Mouse (Mus musculus): ENCODE results near the gene Kirrel. TPM values are rescaled to one million over a fixed set of nuclear protein-coding genes. Genes with fewer than 3 reads are reported as not detected.

The Kirrel gene
- polyA plus RNA-seq, 1 experiment from 2014 or later, result 2.7 TPM

DNA sequence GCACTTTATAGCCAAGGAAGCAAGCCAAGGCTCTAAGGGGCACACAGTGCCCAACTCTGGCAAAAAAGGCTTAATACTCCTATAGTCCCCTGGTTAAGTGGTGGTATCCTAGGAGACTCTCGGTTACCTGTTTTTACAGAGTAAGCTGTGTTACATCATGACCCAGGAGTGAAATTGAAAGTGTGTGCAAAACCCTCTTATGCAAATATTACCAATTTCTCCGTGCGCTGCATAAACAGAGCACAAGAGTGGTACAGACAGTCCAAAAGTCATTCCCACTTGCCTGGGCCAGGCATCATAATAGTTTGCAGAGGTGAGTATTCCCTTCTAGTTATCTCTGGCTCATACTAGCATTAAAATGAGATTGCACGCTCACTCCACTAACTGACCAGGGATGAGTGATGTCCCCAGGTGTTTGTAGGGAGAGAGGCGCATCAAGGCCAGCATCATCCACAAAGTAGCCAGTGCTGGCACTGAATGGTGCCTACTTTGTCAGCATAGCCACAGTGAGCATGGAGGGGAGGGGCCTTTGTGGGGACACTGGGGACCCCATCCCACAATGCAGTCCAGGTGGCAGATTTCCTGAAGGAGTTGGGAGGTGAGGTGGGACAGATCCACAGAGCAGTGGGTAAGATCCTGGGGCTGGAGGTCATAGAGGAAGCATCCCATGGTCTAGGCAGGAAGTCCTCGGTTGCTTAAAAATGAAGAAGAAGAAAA, 10.3 kb downstream of the Kirrel start:
- no peaks in the 10 kb centered on the region for H3K9me3 ChIP-seq (replicated peaks)
- no peak for ATAC-seq
- no peaks in the 10 kb centered on the region for H3K36me3 ChIP-seq
- WGBS (ENCODE audit: insufficient replicate concordance), result 77% methylated on average over 6 of the region's 6 CpGs
- no peak overlapping the region for H3K4me2 ChIP-seq
- no peak overlapping the region for H3K9ac ChIP-seq
- H3K27ac ChIP-seq, result no peak overlapping the region
- no peaks in the 10 kb centered on the region for H3K27me3 ChIP-seq (replicated peaks)
- H3K4me1 ChIP-seq, result peaks cover 13% of the 10 kb centered on the region
- no peak overlapping the region for H3K4me3 ChIP-seq

DNA sequence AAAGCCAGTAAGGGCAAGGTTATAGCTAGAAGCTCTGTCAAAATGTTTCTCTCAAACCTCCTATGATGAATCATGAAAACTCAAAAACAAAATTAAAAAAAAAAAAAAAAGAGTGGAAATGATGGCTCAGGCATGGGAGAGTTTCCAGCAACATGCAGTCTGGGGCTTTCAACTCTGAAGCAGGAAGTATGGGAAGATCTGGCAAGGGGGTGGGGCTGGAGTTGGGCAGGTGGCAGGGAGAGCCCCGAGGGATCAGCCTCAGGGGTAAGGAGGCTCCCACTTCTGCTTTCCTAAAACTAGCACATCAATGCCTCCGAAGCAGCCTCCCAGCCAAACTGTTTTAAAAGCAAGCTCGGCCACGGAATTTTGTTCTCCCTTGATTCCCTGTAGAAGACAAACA, 11.4 kb downstream of the Kirrel start:
- H3K4me3 ChIP-seq, result no peak overlapping the region
- H3K4me2 ChIP-seq, result no peak overlapping the region
- H3K4me1 ChIP-seq, result peaks cover 2% of the 10 kb centered on the region
- no peak overlapping the region for H3K9ac ChIP-seq
- no peak overlapping the region for H3K27ac ChIP-seq
- no peak for ATAC-seq
- no peaks in the 10 kb centered on the region for H3K9me3 ChIP-seq (replicated peaks)
- no peaks in the 10 kb centered on the region for H3K27me3 ChIP-seq (replicated peaks)
- H3K36me3 ChIP-seq, result no peaks in the 10 kb centered on the region
- 31% methylated on average over 4 of the region's 4 CpGs for WGBS (ENCODE audit: insufficient replicate concordance)

DNA sequence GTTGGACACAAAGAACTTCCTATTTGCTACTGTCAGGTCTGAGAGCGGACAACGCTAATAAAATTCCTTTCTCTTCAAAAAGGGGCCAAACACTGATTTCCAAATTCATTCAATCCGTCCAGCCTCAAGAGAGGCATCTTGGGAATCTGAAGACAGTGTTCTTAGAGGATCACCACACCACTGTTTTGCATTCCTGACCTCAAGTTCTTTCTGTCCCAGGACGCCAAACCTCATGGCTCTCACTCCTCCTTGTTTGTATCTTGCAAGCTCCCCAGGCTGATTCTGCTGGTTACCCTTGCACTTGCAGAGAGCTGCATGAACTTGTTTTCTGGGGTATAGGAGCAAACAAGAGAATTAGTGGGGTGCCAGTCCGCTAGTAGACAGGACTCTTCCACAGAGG, 12.2 kb downstream of the Kirrel start:
- no peaks in the 10 kb centered on the region for H3K9me3 ChIP-seq (replicated peaks)
- no peaks in the 10 kb centered on the region for H3K27me3 ChIP-seq (replicated peaks)
- H3K27ac ChIP-seq, result no peak overlapping the region
- peaks cover 5% of the 10 kb centered on the region; the same call in 1 of the 2 replicates for H3K4me1 ChIP-seq
- H3K9ac ChIP-seq, result no peak overlapping the region
- H3K36me3 ChIP-seq, result no peaks in the 10 kb centered on the region
- no peak overlapping the region for H3K4me2 ChIP-seq
- ATAC-seq, result no peak
- WGBS (ENCODE audit: insufficient replicate concordance), result 73% methylated on average over 5 of the region's 5 CpGs
- H3K4me3 ChIP-seq, result no peak overlapping the region

DNA sequence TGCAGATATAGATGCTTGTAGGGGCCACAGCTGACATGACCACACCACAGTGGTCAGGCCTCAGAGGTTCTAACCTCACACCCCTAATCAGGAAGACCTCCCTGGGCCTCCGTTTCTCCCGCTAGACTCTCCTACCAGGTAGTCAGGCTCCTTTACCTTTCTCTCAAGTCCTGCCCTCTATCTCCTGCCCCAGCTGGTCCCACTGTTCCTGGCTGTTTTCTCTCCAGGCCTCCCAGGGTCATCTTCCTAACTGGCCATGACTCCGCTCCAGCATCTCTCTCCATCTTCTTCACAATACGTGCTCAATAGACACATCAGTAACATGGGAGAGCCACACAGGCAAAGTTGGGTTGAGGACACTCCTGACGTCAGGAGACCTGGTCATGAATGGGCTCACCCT, 12.9 kb downstream of the Kirrel start:
- no peak overlapping the region for H3K9ac ChIP-seq
- no peak overlapping the region for H3K27ac ChIP-seq
- no peak for ATAC-seq
- peaks cover 5% of the 10 kb centered on the region; the same call in 1 of the 2 replicates for H3K4me1 ChIP-seq
- H3K4me2 ChIP-seq, result no peak overlapping the region
- H3K27me3 ChIP-seq (replicated peaks), result no peaks in the 10 kb centered on the region
- H3K9me3 ChIP-seq (replicated peaks), result no peaks in the 10 kb centered on the region
- H3K4me3 ChIP-seq, result no peak overlapping the region
- H3K36me3 ChIP-seq, result no peaks in the 10 kb centered on the region
- 64% methylated on average over 5 of the region's 5 CpGs for WGBS (ENCODE audit: insufficient replicate concordance)

DNA sequence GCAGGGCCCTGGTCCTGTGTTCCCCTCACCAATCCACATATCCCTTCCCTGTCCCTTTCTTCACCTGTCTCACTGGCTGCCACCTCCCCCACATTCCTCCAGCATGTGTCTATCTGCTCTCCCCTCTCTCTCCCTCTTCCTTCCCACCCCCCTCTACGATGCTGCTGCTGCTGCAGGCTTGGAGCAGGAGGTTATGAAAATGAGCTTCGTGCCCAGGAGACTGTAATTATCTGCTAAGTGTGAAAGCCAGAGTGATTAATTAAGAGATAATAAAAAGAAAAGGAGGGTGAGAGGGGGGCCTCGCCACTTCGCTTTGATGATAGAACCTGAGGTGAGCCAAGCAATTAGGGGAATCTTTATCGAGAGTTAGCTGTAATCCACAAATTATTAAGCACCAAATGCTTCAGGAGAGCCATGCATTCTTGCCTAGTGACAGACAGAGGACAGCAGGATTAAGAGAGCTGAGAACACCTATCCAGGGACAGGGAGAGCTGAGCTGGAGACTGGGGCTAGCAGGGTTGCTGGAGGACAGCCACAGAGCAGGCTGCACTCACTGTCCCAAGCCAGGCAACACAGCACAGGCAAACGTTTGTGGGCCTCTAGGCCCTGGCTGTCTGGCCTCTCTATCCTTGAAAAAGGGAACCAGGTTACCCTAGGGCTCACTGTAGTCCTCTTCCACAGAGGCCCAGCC, 13.6 kb downstream of the Kirrel start:
- 49% methylated on average over 6 of the region's 6 CpGs for WGBS (ENCODE audit: insufficient replicate concordance)
- Histone ChIP-seq H3K36me3 (no peaks in the 10 kb centered on the region), H3K9ac (no peak overlapping the region), H3K27me3 (replicated peaks) (no peaks in the 10 kb centered on the region), H3K9me3 (replicated peaks) (no peaks in the 10 kb centered on the region), H3K27ac (no peak overlapping the region), H3K4me3 (no peak overlapping the region), H3K4me1 (peaks cover 5% of the 10 kb centered on the region; the same call in 1 of the 2 replicates), H3K4me2 (no peak overlapping the region)
- ATAC-seq, result no peak

DNA sequence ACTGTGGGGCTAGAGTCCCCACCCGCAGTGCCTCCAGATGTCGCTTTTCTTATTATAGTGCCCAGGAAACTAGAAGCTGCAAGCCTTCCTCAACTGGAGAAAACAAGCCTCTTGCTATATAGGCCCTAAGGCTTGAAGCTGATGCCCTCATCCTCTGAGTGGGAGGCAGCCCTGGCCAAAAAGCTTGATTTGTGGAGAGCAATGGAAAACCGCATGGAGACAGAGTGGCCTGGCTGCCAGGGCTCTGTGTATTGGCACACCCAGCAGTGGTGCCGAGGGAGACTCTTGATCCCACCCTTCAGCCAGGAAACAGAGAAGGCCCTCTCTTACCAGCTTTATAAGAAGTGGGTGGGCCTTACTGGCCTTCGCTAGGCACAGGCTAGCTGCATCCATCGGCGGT, 15.4 kb downstream of the Kirrel start:
- no peak overlapping the region for H3K4me2 ChIP-seq
- 72% methylated on average over 7 of the region's 7 CpGs for WGBS (ENCODE audit: insufficient replicate concordance)
- H3K4me1 ChIP-seq, result peaks cover 5% of the 10 kb centered on the region; the same call in 1 of the 2 replicates
- no peak overlapping the region for H3K4me3 ChIP-seq
- ATAC-seq, result no peak
- no peak overlapping the region for H3K9ac ChIP-seq
- no peak overlapping the region for H3K27ac ChIP-seq
- H3K9me3 ChIP-seq (replicated peaks), result no peaks in the 10 kb centered on the region
- H3K36me3 ChIP-seq, result no peaks in the 10 kb centered on the region
- no peaks in the 10 kb centered on the region for H3K27me3 ChIP-seq (replicated peaks)

DNA sequence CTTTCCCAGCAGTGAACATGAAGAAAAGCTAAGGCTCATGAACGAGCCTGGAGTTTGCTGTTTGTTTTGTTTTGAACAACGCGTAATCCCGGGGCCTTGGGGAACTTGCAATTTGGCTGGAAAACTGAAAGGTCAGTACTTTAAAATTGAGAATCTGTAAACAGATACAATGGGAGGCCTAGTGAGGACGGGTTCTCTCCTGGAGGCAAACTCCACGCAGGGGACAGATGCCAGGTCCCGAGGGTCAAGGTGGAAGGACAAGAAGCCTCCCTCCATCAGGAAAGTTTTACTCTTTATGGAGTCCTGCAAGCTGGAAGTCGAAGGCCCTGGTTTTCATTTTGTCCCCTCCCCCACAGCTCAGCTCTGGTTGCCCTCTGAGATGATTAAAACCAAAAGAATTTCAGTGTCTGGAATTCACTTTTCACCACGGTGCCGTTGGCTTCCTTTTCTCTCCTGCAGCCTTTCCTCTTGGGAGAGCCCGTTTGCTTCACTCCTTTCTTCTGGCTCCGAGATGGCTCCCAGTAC, 16.7 kb downstream of the Kirrel start:
- peak overlapping the region; percentile 70 for H3K27ac ChIP-seq
- H3K9ac ChIP-seq, result no peak overlapping the region
- H3K36me3 ChIP-seq, result no peaks in the 10 kb centered on the region

DNA sequence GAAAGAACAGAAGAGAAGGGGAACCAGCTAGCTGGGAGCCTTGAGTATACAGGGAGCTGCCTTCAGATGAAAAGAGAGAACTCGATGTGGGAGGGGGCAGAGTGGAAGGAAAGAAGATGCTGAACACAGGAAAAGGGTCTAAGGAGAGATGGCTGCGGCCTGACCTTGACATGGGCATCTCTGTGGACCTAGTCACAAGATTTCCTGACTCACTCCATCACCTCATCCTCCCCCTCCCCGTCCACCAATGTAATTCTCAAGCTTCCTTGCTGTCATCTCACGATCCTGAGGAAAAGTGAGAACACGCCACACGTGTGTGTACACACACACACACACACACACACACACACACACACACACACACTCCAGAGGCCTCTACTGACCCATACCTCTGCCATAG, 17.2 kb downstream of the Kirrel start:
- Histone ChIP-seq H3K4me3 (no peak overlapping the region), H3K9ac (no peak overlapping the region), H3K27me3 (replicated peaks) (no peaks in the 10 kb centered on the region), H3K4me2 (no peak overlapping the region), H3K36me3 (no peaks in the 10 kb centered on the region), H3K9me3 (replicated peaks) (no peaks in the 10 kb centered on the region), H3K27ac (peak overlapping the region; percentile 70), H3K4me1 (peaks cover 11% of the 10 kb centered on the region; the same call in 1 of the 2 replicates)
- no peak for ATAC-seq
- 51% methylated on average over 6 of the region's 6 CpGs for WGBS (ENCODE audit: insufficient replicate concordance)

More for the DNA sequence above, 16.7 kb downstream of the Kirrel start:
- Histone ChIP-seq H3K27me3 (replicated peaks) (no peaks in the 10 kb centered on the region), H3K9me3 (replicated peaks) (no peaks in the 10 kb centered on the region), H3K4me2 (no peak overlapping the region), H3K4me1 (peaks cover 10% of the 10 kb centered on the region; the same call in 1 of the 2 replicates), H3K4me3 (no peak overlapping the region)
- no peak for ATAC-seq
- whole genome bisulfite sequencing (ENCODE audit: insufficient replicate concordance), result 41% methylated on average over 12 of the region's 12 CpGs

DNA sequence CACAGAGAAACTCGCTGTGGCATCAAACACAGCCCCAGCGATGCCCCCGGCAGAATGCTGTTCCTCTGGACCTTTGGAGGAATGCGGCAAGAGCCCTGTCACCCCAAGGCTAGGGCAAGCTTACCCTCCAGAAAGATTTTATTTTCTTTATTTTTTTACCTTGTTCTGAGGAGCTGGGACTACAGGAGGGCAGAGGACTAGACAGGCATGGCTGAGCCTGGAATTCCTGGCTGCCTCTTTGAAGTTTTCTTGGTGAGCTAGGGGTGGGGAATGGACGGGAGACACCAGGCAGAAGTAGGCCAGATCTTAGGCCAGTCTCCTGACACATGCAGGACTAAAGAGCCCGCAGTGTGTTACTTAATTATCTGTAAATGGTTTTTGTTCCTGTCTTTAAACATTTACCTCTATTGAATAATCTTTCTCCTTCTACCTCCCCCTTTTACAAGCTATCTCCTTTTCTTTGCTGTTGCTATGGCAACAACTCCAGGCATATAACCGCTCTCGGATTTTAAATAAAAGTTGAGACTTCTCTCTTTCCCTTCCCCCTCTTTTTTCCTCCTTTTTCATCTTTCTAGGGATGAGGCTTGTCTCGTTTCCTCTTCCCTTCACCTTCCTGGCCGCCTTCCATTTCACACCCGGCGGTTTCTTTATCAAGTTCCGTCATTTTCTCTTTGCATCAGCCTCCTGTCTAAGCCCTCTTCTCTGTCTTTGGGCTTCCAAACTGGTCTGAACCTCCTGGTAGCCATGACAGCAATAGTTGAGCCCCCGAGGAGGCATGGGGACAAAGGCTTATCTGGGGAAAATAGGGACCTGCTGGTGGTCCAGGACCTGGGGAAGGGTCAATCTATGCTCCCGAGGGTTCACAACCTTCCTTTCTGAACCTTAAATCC, 19.9 kb downstream of the Kirrel start:
- no peak for ATAC-seq
- WGBS (ENCODE audit: insufficient replicate concordance), result 57% methylated on average over 15 of the region's 15 CpGs
- no peak overlapping the region for H3K4me3 ChIP-seq

DNA sequence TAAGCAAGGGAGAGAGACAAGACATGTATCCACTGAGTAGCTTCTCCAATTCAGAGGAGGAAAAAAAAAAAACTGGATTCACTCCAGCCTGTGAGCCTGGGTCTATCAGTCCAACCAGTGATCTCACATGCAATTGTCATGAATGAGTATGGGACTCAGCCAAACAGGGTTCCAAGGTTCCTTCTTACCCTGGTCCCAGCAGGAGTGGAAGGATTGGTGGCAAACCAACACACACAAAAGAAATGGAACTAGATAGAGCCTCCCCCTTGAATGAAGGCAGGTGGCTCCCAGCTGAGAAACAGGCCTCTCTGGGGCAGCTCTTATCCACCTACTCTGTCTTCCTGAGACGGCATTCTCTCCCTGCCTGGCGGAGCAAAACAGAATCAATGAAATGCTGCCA, 21.5 kb downstream of the Kirrel start:
- no peak overlapping the region for H3K9ac ChIP-seq
- 62% methylated on average over 2 of the region's 2 CpGs for WGBS (ENCODE audit: insufficient replicate concordance)

More for the DNA sequence above, 19.9 kb downstream of the Kirrel start:
- no peak overlapping the region for H3K4me2 ChIP-seq
- H3K27ac ChIP-seq, result no peak overlapping the region
- no peaks in the 10 kb centered on the region for H3K9me3 ChIP-seq (replicated peaks)
- no peaks in the 10 kb centered on the region for H3K36me3 ChIP-seq
- H3K9ac ChIP-seq, result no peak overlapping the region
- 0 out of 2 replicates have a peak, but pooled peaks cover 3% of the 10 kb centered on the region for H3K27me3 ChIP-seq (replicated peaks)
- H3K4me1 ChIP-seq, result peaks cover 20% of the 10 kb centered on the region; the same call in 1 of the 2 replicates

DNA sequence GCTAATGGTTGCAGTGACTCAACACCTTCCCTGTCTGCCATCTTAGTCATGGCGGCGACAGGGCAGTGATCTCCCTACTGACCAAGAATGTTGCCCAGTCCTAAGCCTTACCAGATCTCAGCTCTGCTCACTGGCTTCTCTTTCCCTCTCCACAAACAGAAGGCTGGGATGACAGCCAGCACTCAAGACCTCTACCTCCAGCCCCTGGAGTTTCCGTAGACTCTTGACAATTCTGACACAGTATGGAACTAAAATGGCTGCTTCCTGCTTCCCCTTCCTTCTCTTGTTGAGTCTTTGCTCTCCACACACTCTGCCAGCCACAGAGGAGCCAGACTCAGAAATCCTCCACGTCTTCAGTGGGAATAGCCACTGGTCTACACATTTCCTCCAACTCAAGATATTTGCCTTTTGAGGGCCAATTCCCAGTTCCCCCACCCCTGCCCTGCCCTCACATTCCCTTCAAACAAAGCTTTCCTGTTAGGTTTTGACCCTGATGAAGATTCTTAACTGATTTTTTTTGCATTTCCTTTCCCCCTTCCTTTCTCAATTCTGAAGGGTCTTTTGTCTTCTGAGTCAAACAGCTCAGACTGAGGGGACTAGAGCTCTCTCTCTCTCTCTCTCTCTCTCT, 22.3 kb downstream of the Kirrel start:
- Histone ChIP-seq H3K4me3 (no peak overlapping the region), H3K27ac (peak overlapping the region; percentile 48), H3K36me3 (no peaks in the 10 kb centered on the region), H3K4me2 (no peak overlapping the region), H3K9me3 (replicated peaks) (no peaks in the 10 kb centered on the region), H3K9ac (no peak overlapping the region), H3K4me1 (peaks cover 18% of the 10 kb centered on the region; the same call in 1 of the 2 replicates), H3K27me3 (replicated peaks) (0 out of 2 replicates have a peak, but pooled peaks cover 3% of the 10 kb centered on the region)
- no peak for ATAC-seq
- 64% methylated on average over 4 of the region's 4 CpGs for WGBS (ENCODE audit: insufficient replicate concordance)

More for the DNA sequence above, 21.5 kb downstream of the Kirrel start:
- no peaks in the 10 kb centered on the region for H3K36me3 ChIP-seq
- no peak overlapping the region for H3K27ac ChIP-seq
- H3K27me3 ChIP-seq (replicated peaks), result 0 out of 2 replicates have a peak, but pooled peaks cover 3% of the 10 kb centered on the region
- no peaks in the 10 kb centered on the region for H3K9me3 ChIP-seq (replicated peaks)
- H3K4me3 ChIP-seq, result no peak overlapping the region
- no peak for ATAC-seq
- peaks cover 23% of the 10 kb centered on the region; the same call in 1 of the 2 replicates for H3K4me1 ChIP-seq
- no peak overlapping the region for H3K4me2 ChIP-seq

Measured in liver, embryonic 12.5 days (tissue).